Comparison of ENCODE assay signal across 8 mouse cellular contexts in the genomic region with DNA sequence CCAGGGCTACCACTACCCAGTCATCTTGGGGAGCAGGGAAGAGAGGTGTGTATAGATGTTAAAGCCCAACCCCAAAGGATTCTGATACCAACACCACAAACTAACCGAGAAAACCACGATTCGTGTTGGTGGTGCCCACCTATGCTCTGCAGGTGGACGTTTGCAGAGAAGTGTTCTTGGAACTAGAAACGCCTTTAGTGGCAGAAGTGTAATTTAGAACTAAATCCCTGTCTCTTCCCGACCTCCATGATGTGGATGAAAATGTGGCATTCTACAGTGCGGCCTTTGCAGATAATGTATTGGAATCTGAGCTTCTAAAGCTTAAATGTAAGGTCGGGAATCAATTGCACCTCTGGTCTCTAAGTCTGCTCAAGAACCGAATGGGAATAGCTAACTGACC. TPM values are rescaled to one million over a fixed set of nuclear protein-coding genes. Genes with fewer than 3 reads are reported as not detected.
DNase-seq lines count a peak whose midpoint lies in the region; ATAC-seq and TF ChIP-seq lines count a peak whose summit lies in the region.

No protein-coding gene starts in this region.

- TF ChIP-seq CTCF in lung, postnatal 0 days (IDR thresholded peaks at IDR 0.05) = no peak

- no peak for DNase-seq in lung, postnatal 0 days (ENCODE audit: low spot score)
- DNase-seq in lung, postnatal 25 days (ENCODE audit: low spot score) = no peak
- no peak for DNase-seq in embryonic facial prominence, embryonic 14.5 days (ENCODE audit: low spot score)
- DNase-seq in embryo, embryonic 9.5 days (ENCODE audit: extremely low spot score) = no peak
- no peak for DNase-seq in spleen, postnatal 4 days (ENCODE audit: low spot score in 2 of 2)
- DNase-seq in yolk sac, embryonic 10.5 days (ENCODE audit: low spot score) = no peak

- H3K27ac ChIP-seq in lung, postnatal 0 days (ENCODE audit: low read length) = peak overlapping the region; percentile 92
- no peak overlapping the region for H3K27ac ChIP-seq in embryonic facial prominence, embryonic 14.5 days (replicated peaks; ENCODE audit: low read depth, low read length)
- H3K27ac ChIP-seq in intestine, embryonic 16.5 days (ENCODE audit: low read length) = 0 out of 2 replicates have a peak overlapping the region, but pooled peaks have one; percentile 75
- peak overlapping the region; percentile 53; the same call in 1 of the 2 replicates for H3K27ac ChIP-seq in neural tube, embryonic 13.5 days (replicated peaks)

- H3K9me3 ChIP-seq in lung, postnatal 0 days (ENCODE audit: low read length) = no peaks in the 10 kb centered on the region
- no peaks in the 10 kb centered on the region for H3K9me3 ChIP-seq in embryonic facial prominence, embryonic 14.5 days (ENCODE audit: control insufficient read depth, low read length)
- no peaks in the 10 kb centered on the region for H3K9me3 ChIP-seq in intestine, embryonic 16.5 days (ENCODE audit: control insufficient read depth, low read length)
- no peaks in the 10 kb centered on the region for H3K9me3 ChIP-seq in neural tube, embryonic 13.5 days

- WGBS in lung, postnatal 0 days = 34% methylated on average over 9 of the region's 9 CpGs
- 23% methylated on average over 9 of the region's 9 CpGs for WGBS in embryonic facial prominence, embryonic 14.5 days
- WGBS in intestine, embryonic 16.5 days = 33% methylated on average over 9 of the region's 9 CpGs
- WGBS in neural tube, embryonic 13.5 days = 33% methylated on average over 9 of the region's 9 CpGs

- peaks cover 13% of the 10 kb centered on the region; the same call in 1 of the 2 replicates for H3K4me1 ChIP-seq in lung, postnatal 0 days (ENCODE audit: insufficient read depth, low read depth, low read length)
- H3K4me1 ChIP-seq in embryonic facial prominence, embryonic 14.5 days (ENCODE audit: control insufficient read depth, insufficient read depth, low read length) = peaks cover 5% of the 10 kb centered on the region; the same call in 1 of the 2 replicates
- H3K4me1 ChIP-seq in intestine, embryonic 16.5 days (ENCODE audit: control insufficient read depth, insufficient read depth, low read length) = peaks cover 19% of the 10 kb centered on the region
- H3K4me1 ChIP-seq in neural tube, embryonic 13.5 days (replicated peaks) = peaks cover 22% of the 10 kb centered on the region

- no peaks in the 10 kb centered on the region for H3K36me3 ChIP-seq in lung, postnatal 0 days (ENCODE audit: insufficient read depth, low read length)
- H3K36me3 ChIP-seq in embryonic facial prominence, embryonic 14.5 days (ENCODE audit: control insufficient read depth, insufficient read depth, low read length) = no peaks in the 10 kb centered on the region
- H3K36me3 ChIP-seq in intestine, embryonic 16.5 days (ENCODE audit: control insufficient read depth, insufficient read depth, low read length) = no peaks in the 10 kb centered on the region
- H3K36me3 ChIP-seq in neural tube, embryonic 13.5 days = no peaks in the 10 kb centered on the region

- TF ChIP-seq EP300 in lung, postnatal 0 days (IDR thresholded peaks at IDR 0.05) = no peak

- H3K27me3 ChIP-seq in lung, postnatal 0 days (replicated peaks; ENCODE audit: insufficient read depth, low read length) = no peaks in the 10 kb centered on the region
- H3K27me3 ChIP-seq in embryonic facial prominence, embryonic 14.5 days (replicated peaks; ENCODE audit: control insufficient read depth, insufficient read depth, low read length) = peaks cover 12% of the 10 kb centered on the region
- H3K27me3 ChIP-seq in intestine, embryonic 16.5 days (replicated peaks; ENCODE audit: control insufficient read depth, insufficient read depth, low read length) = no peaks in the 10 kb centered on the region
- H3K27me3 ChIP-seq in neural tube, embryonic 13.5 days = peaks cover 19% of the 10 kb centered on the region; the same call in 1 of the 2 replicates

- peak overlapping the region; percentile 95 for H3K4me3 ChIP-seq in lung, postnatal 0 days (ENCODE audit: low read depth, low read length)
- peak overlapping the region; percentile 84 for H3K4me3 ChIP-seq in embryonic facial prominence, embryonic 14.5 days (ENCODE audit: low read depth, low read length)
- H3K4me3 ChIP-seq in intestine, embryonic 16.5 days (ENCODE audit: low read length) = peak overlapping the region; percentile 81
- peak overlapping the region; percentile 81 for H3K4me3 ChIP-seq in neural tube, embryonic 13.5 days

- no peak for ATAC-seq in lung, postnatal 0 days
- no peak for ATAC-seq in embryonic facial prominence, embryonic 14.5 days (ENCODE audit: low read depth)
- ATAC-seq in intestine, embryonic 16.5 days = no peak
- 0 out of 2 replicates have a peak, but pooled peaks have one; percentile 21 for ATAC-seq in neural tube, embryonic 13.5 days (ENCODE audit: low read depth)

- H3K9ac ChIP-seq in lung, postnatal 0 days (replicated peaks; ENCODE audit: low read depth) = peak overlapping the region; percentile 75
- H3K9ac ChIP-seq in embryonic facial prominence, embryonic 14.5 days (ENCODE audit: low read depth, low read length) = peak overlapping the region; percentile 76
- H3K9ac ChIP-seq in intestine, embryonic 16.5 days (ENCODE audit: low read depth, low read length) = peak overlapping the region; percentile 83
- H3K9ac ChIP-seq in neural tube, embryonic 13.5 days = peak overlapping the region; percentile 81

- peak overlapping the region; percentile 81 for H3K4me2 ChIP-seq in lung, postnatal 0 days (replicated peaks; ENCODE audit: low read depth, low read length)
- H3K4me2 ChIP-seq in embryonic facial prominence, embryonic 14.5 days (ENCODE audit: low read depth, low read length) = peak overlapping the region; percentile 94
- peak overlapping the region; percentile 86 for H3K4me2 ChIP-seq in intestine, embryonic 16.5 days (ENCODE audit: low read depth, low read length)
- H3K4me2 ChIP-seq in neural tube, embryonic 13.5 days = peak overlapping the region; percentile 84

RNA-seq across cellular contexts. Expression of gene Tdrd7, which starts 7.8 kb away (rescaled TPM):
- 28.9 and 30.7 TPM in 2 replicates for polyA plus RNA-seq in lung, postnatal 0 days (2015; fragmentation: Nextera tagmentation; extraction: Ambion mirVana)
- polyA plus RNA-seq in embryonic facial prominence, embryonic 14.5 days (2014; fragmentation: Nextera tagmentation; extraction: Ambion mirVana) = 15.2 and 16.1 TPM in 2 replicates
- polyA plus RNA-seq in intestine, embryonic 16.5 days (2015; fragmentation: Nextera tagmentation; extraction: Ambion mirVana) = 31.5 and 36.6 TPM in 2 replicates
- 24.0 and 25.2 TPM in 2 replicates for polyA plus RNA-seq in neural tube, embryonic 13.5 days (2015; fragmentation: Nextera tagmentation; extraction: Ambion mirVana)
